Mouse (Mus musculus) liver, embryonic 11.5 days (tissue): ENCODE data around the gene Lyve1. TPM values are rescaled to one million over a fixed set of nuclear protein-coding genes. Genes with fewer than 3 reads are reported as not detected.

ENCODE experiments used
- ATAC-seq: fragments of 200-750 bp; cut with Nextera tagmentation; replicated peaks from 2 replicates; pipeline ENCODE4 v1.8.0; 2017; ENCODE audit warnings: moderate number of reproducible peaks, mild to moderate bottlenecking, moderate TSS enrichment, moderate library complexity; ENCODE audit not compliant: low FRiP score
- DNase-seq: peaks from one replicate; pipeline ENCODE4 v3.0.0-alpha.2; 2017; ENCODE audit warnings: low spot score
- H3K27ac ChIP-seq: fragments of 300-500 bp; sonication (generic); 2 replicates; pipeline ENCODE4 v1.5.1; 2014; ENCODE audit warnings: mild to moderate bottlenecking, low read depth, low read length, control low read depth
- H3K27me3 ChIP-seq: fragments of 300-500 bp; sonication (generic); replicated peaks from 2 replicates; pipeline ENCODE4 v1.6.1; 2014; ENCODE audit warnings: low read length, mixed read lengths; ENCODE audit not compliant: control insufficient read depth, insufficient read depth
- H3K36me3 ChIP-seq: fragments of 300-500 bp; sonication (generic); 2 replicates; pipeline ENCODE4 v1.6.1; 2014; ENCODE audit warnings: mild to moderate bottlenecking, low read length, moderate library complexity, mixed read lengths; ENCODE audit not compliant: control insufficient read depth, insufficient read depth
- H3K4me1 ChIP-seq: fragments of 300-500 bp; sonication (generic); replicated peaks from 2 replicates; pipeline ENCODE4 v1.6.1; 2014; ENCODE audit warnings: low read length, mixed read lengths; ENCODE audit not compliant: control insufficient read depth, insufficient read depth
- H3K4me2 ChIP-seq: fragments of 300-500 bp; sonication (generic); 2 replicates; pipeline ENCODE4 v1.6.1; 2014; ENCODE audit warnings: mild to moderate bottlenecking, control low read depth, moderate library complexity
- H3K4me3 ChIP-seq: fragments of 300-500 bp; sonication (generic); 2 replicates; pipeline ENCODE4 v1.5.1; 2014; ENCODE audit warnings: low read depth, low read length, control low read depth
- H3K9ac ChIP-seq: fragments of 300-500 bp; sonication (generic); 2 replicates; pipeline ENCODE4 v1.6.1; 2014; ENCODE audit warnings: low read depth, low read length, control low read depth
- H3K9me3 ChIP-seq: fragments of 300-500 bp; sonication (generic); 2 replicates; pipeline ENCODE4 v1.6.1; 2016; ENCODE audit warnings: low read length, inconsistent platforms, mixed read lengths; ENCODE audit not compliant: control insufficient read depth
- WGBS: fragments of 180-500 bp; shearing (Covaris S2); extraction: QIAGEN DNeasy Blood & Tissue Kit; methylation state at CpG from one replicate; pipeline ENCODE4 v1.1.7; 2014; 5-methylcytosine and 5-hydroxymethylcytosine counted together
- polyA plus RNA-seq: library from polyadenylated mRNA; unstranded; fragments of >200 nt; fragmentation: Nextera tagmentation; extraction: Ambion mirVana; gene quantifications from 2 replicates; pipeline ENCODE4 v1.2.1, GENCODE M21; 2014

Gene Lyve1
- polyA plus RNA-seq, 1 experiment from 2014 or later = 25.7 TPM

DNA sequence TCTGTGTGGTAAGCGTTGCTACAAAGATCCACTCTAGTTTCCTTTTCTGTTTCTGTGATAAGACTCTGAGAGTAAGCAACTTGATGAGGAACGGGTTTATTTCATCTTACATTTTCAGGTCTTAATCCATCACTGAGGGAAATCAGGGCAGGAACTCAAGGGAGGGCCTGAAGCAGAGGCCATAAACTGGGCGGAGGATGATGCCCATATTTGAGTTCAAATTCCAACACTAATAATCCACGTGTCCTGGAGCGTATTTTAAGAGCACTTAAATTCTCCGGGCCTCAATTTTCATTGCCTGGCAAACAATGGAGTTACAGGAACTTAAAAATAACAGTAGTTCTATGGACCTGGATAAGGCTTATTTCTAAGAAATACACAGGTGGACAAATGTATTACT, 2.5 kb upstream of the Lyve1 start:
- DNase-seq (no peak), ATAC-seq (no peak)
- Histone ChIP-seq H3K27ac (no peak overlapping the region), H3K9ac (no peak overlapping the region), H3K9me3 (no peaks in the 10 kb centered on the region), H3K27me3 (no peaks in the 10 kb centered on the region), H3K4me3 (no peak overlapping the region), H3K4me1 (peaks cover 4% of the 10 kb centered on the region; the same call in 1 of the 2 replicates), H3K36me3 (no peaks in the 10 kb centered on the region), H3K4me2 (no peak overlapping the region)
- 74% methylated on average over 6 of the region's 6 CpGs for WGBS

DNA sequence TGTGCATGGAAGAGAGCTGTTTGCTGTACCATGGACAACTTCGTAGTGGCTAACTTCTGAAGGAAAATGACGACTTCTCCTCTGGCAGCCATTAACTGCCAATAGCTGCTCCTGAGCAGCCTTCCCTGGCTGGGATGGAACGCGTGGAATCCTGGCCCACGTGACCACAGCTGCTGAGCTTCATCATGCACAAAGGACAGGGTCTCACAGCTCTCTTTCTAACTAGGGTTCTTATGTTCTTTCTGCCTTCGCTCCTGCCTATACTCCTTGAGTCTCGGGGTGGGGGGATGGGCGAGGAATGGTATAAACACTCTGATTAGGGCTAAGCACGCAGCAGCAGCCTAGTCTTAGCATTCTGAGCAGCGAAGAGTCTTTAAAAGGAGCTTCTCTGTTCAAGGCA, 2.0 kb upstream of the Lyve1 start:
- H3K4me2 ChIP-seq = no peak overlapping the region
- H3K27ac ChIP-seq = no peak overlapping the region
- H3K36me3 ChIP-seq = no peaks in the 10 kb centered on the region
- DNase-seq (no peak), ATAC-seq (no peak)
- no peak overlapping the region for H3K9ac ChIP-seq
- no peaks in the 10 kb centered on the region for H3K27me3 ChIP-seq
- peaks cover 10% of the 10 kb centered on the region; the same call in 1 of the 2 replicates for H3K4me1 ChIP-seq
- no peak overlapping the region for H3K4me3 ChIP-seq
- 49% methylated on average over 10 of the region's 10 CpGs for WGBS
- H3K9me3 ChIP-seq = no peaks in the 10 kb centered on the region

DNA sequence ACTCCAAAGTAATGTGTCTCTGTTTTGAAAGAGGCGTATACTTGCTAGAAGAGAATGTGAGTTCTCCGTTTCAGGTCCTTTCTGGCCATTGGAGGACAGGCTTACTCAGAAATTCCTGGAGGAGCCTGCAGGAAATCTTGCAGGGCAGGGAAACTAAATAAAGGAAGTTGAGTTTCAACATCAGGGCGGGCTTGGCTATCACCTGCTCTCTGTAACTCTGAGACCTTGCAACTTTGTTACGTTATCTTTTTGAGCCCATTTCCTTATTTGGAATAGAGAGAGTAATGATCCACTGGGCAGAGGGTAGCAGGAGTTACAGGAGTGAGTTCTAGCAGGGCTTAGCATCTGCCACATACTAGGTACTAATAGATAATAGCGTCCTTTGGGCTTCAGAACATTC, 2.9 kb downstream of the Lyve1 start:
- Histone ChIP-seq H3K9ac (no peak overlapping the region), H3K4me2 (no peak overlapping the region; the same call in 1 of the 2 replicates)

DNA sequence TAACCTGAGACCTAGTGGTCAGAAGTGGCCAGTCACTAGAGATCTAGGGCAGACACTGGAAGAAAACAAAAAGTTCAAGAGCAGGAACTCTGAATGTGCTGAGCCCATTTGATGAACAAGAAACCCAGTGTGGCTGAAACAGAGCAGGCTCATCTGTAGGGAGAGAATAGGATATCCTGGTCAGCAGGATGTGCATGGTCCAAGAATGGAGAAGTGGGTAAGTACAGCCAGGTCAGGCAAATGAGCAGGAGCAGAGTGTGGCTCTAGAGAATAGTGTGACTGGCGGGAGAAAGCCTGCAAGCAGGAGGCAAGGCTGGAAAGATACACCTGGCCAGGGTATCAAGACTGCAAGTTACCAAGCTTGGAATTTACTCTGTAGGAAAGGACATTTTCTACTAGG, 7.4 kb downstream of the Lyve1 start:
- DNase-seq = no peak
- 53% methylated on average over 1 of the region's 1 CpGs for WGBS
- ATAC-seq = no peak
- Histone ChIP-seq H3K4me1 (peaks cover 15% of the 10 kb centered on the region; the same call in 1 of the 2 replicates), H3K27ac (no peak overlapping the region), H3K4me3 (no peak overlapping the region), H3K27me3 (no peaks in the 10 kb centered on the region), H3K9me3 (no peaks in the 10 kb centered on the region), H3K9ac (no peak overlapping the region), H3K4me2 (no peak overlapping the region), H3K36me3 (no peaks in the 10 kb centered on the region)

More for the DNA sequence above, 2.9 kb downstream of the Lyve1 start:
- no peak overlapping the region for H3K27ac ChIP-seq
- H3K4me3 ChIP-seq = no peak overlapping the region
- H3K9me3 ChIP-seq = no peaks in the 10 kb centered on the region
- H3K27me3 ChIP-seq = no peaks in the 10 kb centered on the region
- no peak for ATAC-seq
- DNase-seq = no peak
- no peaks in the 10 kb centered on the region for H3K36me3 ChIP-seq
- 28% methylated on average over 5 of the region's 5 CpGs for WGBS
- H3K4me1 ChIP-seq = peaks cover 16% of the 10 kb centered on the region; the same call in 1 of the 2 replicates

DNA sequence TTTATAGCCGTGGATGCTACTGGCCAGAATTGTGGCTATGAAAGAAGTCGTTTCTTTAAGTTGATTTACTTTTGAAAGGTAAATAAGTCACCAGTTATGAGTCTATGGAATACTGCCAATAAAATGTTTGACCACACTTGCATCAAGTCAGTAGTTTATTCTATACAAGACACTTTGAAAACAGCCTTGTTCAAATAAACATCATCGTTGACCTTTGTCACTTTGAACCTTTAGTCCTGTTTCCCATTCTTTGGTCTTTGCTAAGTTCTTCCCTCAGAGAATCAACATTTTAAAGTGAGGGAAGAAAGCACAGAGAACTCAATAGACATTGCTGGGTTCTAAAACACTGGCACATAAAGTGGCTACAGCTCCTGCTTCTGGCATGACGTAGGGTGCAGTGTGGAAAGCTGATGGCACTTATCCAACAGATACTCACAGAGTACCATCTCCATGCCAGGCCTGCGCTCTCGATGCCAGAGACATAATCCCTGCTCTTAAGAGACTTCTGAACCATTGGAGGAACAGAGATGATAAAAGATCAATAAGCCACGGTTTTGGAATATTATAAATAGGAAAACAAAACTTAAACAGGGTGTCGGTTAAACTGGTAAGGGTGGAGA, 8.0 kb downstream of the Lyve1 start:
- no peak for ATAC-seq
- no peak for DNase-seq

DNA sequence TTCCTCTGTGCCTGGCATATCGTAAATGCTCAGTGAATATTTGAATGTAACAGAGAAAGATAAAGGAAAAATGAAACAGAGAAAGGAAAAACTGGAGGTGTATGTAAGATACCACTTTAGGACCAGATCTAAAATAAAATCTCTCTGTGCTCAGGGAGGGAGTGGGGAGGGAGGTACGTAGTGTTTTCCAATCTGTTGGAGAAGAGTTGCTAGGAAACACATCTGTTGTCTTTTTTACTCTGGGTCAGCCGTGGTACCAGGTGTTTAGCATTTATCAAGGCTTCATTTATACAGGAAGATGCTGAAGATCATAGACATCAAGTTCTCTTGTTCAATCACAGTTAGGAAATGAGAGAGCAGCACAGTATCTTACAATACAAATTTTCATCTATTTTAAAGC, 8.5 kb downstream of the Lyve1 start:
- 73% methylated on average over 3 of the region's 3 CpGs for WGBS
- H3K27me3 ChIP-seq = no peaks in the 10 kb centered on the region

More for the DNA sequence above, 8.0 kb downstream of the Lyve1 start:
- H3K9ac ChIP-seq = no peak overlapping the region
- peaks cover 9% of the 10 kb centered on the region; the same call in 1 of the 2 replicates for H3K4me1 ChIP-seq
- H3K36me3 ChIP-seq = no peaks in the 10 kb centered on the region
- H3K27ac ChIP-seq = no peak overlapping the region
- no peaks in the 10 kb centered on the region for H3K27me3 ChIP-seq
- H3K4me3 ChIP-seq = no peak overlapping the region
- H3K9me3 ChIP-seq = no peaks in the 10 kb centered on the region
- WGBS = 78% methylated on average over 8 of the region's 8 CpGs
- no peak overlapping the region for H3K4me2 ChIP-seq

DNA sequence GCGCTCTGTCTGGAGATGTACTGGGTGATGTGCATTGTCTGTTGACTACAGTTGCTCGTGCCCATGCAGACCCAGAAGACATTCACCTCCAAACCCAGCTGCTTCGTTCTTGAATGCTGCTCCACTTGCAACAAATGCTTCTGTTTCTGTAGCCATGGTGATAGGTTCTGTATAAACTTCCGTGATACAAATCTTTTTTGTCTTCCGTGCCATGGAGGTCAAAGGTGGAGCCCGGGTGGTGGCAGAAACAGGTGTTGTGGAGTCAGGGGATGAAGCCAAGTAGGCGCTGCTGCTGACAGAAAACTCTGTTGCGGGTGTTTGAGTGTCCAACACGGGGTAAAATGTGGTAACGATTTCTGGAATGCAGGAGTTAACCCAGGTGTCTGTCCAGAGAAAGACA, 9.4 kb downstream of the Lyve1 start:
- H3K36me3 ChIP-seq = no peaks in the 10 kb centered on the region
- DNase-seq (no peak), ATAC-seq (no peak)
- H3K9ac ChIP-seq = no peak overlapping the region
- H3K4me2 ChIP-seq = no peak overlapping the region
- no peaks in the 10 kb centered on the region for H3K9me3 ChIP-seq
- no peaks in the 10 kb centered on the region for H3K27me3 ChIP-seq
- no peak overlapping the region for H3K27ac ChIP-seq
- no peak overlapping the region for H3K4me3 ChIP-seq
- H3K4me1 ChIP-seq = 0 out of 2 replicates have a peak, but pooled peaks cover 7% of the 10 kb centered on the region
- 72% methylated on average over 10 of the region's 10 CpGs for WGBS

More for the DNA sequence above, 8.5 kb downstream of the Lyve1 start:
- H3K4me2 ChIP-seq = no peak overlapping the region
- H3K27ac ChIP-seq = no peak overlapping the region
- no peaks in the 10 kb centered on the region for H3K9me3 ChIP-seq
- DNase-seq (no peak), ATAC-seq (no peak)
- peaks cover 9% of the 10 kb centered on the region; the same call in 1 of the 2 replicates for H3K4me1 ChIP-seq
- H3K36me3 ChIP-seq = no peaks in the 10 kb centered on the region
- H3K4me3 ChIP-seq = no peak overlapping the region
- no peak overlapping the region for H3K9ac ChIP-seq

DNA sequence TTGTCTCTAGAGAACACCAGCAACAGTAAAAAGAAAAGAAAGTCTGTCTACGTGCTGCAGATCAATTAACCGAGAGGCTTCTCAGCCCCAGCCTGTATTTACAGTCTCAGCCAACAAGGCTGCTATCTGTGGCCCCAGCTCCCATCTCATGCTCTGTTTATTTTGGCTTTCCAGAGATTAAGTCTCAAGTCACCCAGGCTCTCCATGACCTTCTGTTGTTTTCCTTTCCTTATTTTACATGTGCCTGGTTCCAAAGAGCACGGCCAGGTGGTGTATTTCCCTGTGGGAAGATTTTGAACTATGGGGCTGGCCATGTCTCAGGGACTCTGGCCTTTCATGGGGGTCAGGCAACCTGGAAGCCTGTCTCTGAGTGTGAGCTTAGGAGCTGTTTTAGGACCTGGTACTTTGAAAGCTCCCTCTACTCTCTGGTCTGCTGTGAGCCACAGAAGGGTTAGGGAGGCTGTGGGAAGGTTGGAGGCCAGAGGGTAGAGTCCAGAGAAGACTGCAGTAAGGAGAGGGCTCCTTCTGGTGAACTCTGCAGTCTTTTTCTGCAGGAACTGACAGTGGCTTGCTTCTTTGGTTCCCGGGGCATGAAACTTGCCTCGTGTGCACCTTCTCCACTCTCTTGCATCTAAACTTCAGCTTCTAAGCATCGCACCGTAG, 11.4 kb downstream of the Lyve1 start:
- Histone ChIP-seq H3K27ac (no peak overlapping the region; the same call in 1 of the 2 replicates), H3K36me3 (no peaks in the 10 kb centered on the region), H3K27me3 (no peaks in the 10 kb centered on the region), H3K9ac (no peak overlapping the region), H3K4me2 (no peak overlapping the region), H3K9me3 (no peaks in the 10 kb centered on the region), H3K4me3 (no peak overlapping the region), H3K4me1 (0 out of 2 replicates have a peak, but pooled peaks cover 12% of the 10 kb centered on the region)
- DNase-seq = no peak
- WGBS = 70% methylated on average over 7 of the region's 7 CpGs
- no peak for ATAC-seq

DNA sequence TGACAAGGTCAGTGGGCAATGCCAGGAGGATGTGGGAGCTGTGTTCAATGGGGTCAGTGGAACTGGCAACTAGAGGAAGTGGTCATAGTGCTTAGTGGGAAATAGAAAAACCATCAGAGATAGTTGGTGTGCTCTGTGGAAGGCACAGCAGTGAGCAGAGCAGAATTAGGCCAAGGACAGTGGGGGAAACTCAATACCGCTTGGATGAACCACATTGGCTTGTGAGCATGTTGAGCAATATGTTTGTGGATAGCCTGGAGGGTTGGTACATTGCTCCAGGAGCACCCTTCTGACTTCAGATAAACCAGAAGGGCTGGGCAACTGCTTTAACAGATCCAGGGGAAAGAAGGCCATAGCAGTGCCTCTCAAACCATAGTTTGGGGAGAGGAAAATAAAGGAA, 14.7 kb downstream of the Lyve1 start:
- H3K4me3 ChIP-seq = no peak overlapping the region
- H3K36me3 ChIP-seq = no peaks in the 10 kb centered on the region
- 81% methylated on average over 1 of the region's 1 CpGs for WGBS
- no peak overlapping the region for H3K9ac ChIP-seq
- no peak overlapping the region for H3K27ac ChIP-seq
- ATAC-seq (no peak), DNase-seq (no peak)
- H3K4me2 ChIP-seq = no peak overlapping the region
- no peaks in the 10 kb centered on the region for H3K9me3 ChIP-seq
- no peaks in the 10 kb centered on the region for H3K27me3 ChIP-seq
- 0 out of 2 replicates have a peak, but pooled peaks cover 12% of the 10 kb centered on the region for H3K4me1 ChIP-seq
